Mouse (Mus musculus): Measurements from ENCODE around the gene Aqp1.
A peak's percentile ranks its signal among the peaks of the same experiment; 100 is the strongest.

Gene Aqp1

DNA sequence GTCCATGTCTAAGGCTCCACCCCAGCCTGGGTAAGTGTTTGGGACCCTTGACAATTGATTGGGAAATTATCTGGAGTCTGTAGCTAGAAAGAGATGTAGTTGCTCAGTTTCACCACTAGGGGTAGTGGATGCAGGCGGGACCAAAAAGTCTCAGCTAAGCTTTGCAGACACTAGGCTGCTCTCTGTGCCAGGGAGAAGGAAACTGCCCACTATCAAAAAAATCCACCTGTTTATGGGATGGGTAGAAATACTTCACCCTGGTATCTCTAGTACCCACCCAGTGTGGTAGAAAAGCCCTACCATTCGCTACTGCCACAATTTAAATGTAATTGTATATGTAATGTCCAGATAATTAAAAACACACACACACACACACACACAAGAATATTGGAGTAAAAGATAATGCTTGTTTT is 22.5 kb downstream of the Aqp1 start:
- DNase-seq, result no peak

DNA sequence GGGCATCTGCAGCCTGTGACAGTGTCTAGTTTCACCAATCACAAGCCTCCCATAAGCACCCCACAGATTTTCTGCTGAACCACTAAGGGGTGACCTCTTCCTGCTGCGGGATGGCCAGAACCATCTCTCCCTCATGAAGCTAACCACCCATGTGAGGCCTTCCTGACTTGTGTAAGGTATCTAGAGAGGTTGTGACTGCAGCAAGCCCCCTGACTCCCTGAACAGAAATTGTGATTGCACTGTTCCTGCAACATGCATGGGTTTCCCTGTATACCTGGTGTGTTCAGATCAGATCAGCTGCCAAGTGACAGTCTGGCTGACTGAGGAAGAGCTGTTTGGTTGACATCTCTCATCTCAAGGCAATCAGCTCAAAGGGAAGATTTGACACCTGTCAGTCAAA is 26.4 kb downstream of the Aqp1 start:
- no peak for DNase-seq

DNA sequence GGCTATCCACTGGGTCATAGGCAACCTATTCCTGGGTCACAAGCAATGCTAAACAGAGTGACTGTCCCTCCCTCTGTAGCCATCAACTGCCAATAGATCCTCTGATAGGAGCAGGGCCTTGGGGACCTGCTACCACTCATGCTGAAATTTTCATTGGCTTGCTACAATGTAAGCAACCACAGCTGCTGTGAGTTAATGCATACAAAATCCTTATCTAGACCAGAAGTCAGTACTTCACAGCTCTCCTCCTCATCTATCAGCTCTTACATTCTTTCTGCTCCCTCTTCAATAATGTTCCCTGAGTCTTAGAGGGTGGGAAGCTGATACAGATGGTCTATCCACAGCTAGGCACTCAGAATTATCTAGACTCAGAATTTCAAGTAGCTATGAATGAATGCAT is 30.9 kb downstream of the Aqp1 start:
- no peak for DNase-seq

DNA sequence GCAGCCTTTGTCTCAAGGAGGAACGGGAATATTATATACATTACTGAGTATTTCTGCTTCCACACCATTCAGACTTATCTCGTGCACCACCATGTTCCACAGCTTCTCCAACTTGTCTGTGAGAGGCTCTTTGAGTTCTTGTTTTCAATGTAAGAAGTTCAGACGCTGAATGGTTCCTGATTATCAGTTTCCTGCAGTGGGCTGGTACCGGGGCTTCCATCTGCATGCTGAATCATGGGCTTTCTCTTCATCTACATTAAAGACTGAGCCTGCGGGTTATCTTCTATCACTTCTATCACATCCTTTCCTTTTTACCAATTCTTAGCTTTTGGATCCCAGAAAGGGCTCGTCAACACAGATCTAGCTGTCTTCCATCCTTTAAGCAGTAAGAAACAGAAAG is 34.6 kb downstream of the Aqp1 start:
- DNase-seq, result no peak

DNA sequence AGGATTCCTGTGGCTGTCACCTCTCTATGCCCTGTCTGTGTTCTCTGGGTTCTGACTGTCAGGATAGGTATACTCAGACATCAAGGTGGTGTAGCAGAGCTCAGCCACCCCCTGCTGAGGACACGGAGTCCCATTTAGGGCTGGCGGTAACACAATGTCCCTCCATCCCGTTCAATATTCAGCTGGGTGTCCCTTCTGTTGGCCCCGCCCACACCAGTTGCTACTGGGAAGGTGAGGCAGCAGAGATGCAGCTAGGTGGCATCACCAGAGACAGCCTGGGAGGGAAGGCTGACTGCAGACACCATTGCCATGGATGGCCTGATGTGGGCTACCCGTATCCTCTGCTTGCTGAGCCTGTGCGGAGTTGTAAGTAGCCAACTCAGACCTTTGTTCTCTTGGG is 39.8 kb downstream of the Aqp1 start, which contains the start of gene Ghrhr:
Ghrhr (plus strand) TSS at position 220 of the 400 bp plus-strand sequence.
- no peak for DNase-seq

DNA sequence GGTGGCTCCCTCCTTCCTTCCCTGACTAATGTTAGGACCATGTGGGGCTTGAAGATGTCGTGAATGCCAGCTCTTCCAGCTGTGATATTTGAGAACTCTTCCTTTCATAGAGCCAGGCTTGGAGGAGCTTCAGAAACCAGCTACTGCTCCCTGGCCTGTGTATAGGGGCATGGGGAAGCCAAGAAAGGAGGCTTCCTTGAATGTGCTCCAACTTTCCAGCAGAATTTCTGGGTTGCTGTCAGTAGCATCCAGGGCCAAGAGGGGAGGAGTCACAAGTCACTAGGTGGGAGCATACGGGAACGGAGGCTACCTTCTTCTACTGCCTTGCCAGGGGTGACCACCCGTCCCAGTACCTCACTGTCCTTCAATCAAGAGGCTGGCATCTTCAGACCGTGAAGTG is 40.3 kb downstream of the Aqp1 start:
- DNase-seq, result no peak

DNA sequence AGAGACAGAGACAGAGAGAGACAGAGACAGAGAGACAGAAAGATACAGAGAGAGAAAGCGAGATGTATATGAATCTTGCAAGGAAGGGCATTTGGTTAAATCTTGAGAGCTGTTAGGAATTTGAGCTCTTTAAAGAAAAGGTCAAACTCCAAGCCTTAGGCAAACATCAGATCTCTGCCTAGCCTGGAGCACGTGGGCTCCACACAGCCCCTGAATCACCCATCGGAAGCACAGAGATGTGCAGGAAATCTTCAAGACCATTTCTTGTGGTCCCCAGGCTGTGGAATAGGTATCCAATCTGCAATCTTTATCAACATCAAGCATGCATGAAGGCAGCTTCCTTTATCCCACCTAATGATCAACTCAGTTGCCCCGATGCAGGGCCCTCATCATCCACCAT is 41.2 kb downstream of the Aqp1 start:
- DNase-seq, result no peak

DNA sequence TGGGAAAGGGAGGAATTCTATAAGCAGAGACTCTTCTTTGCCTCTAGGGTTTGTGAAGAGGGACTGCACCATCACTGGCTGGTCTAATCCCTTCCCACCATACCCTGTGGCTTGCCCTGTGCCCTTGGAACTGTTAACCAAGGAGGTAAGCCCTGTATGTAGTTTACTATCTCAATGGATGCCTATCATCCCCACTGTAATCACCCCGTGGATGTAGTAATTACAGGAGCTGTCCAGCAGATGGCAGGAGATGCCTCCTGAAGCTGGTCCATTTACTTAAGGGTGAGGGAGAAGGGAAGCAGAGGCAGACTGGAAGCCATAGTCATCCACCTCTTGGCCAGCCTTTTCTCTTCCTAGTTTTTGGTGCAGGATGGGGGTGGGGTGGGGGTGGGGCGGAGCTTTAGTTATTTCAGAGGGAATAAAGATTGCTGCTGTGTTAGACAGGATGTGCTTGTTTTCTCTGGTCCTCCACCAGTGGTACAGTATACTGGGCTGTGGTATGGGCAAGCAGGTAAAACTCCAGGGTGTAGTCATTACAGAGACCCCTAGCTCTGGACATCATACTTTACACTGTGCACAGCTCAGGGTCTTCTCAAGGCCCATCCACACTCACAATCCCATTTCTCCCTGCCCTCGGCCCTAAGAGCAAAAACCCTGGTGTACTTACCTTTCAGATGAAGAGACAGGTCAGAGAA is 43.6 kb downstream of the Aqp1 start:
- DNase-seq, result peak; percentile 45

DNA sequence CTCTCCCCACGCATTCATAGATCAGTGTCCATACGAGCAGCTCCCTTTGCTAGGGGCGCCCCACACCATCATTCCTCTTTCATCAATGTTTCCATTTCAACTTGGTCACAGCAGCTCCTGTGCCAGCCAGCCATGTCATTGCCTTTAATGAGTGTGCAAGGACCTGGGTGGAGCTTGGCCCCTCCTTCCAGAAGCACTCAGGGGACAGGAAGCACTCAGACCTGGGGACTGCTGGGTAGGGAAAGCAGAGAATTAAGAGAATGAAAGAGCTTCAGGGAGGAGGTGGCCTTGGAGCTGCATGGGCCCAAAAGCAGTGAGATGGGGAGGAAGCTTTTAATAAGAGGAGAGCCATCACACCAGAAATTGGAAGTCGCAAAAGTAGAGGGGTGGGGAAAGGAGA is 45.7 kb downstream of the Aqp1 start:
- DNase-seq, result no peak

DNA sequence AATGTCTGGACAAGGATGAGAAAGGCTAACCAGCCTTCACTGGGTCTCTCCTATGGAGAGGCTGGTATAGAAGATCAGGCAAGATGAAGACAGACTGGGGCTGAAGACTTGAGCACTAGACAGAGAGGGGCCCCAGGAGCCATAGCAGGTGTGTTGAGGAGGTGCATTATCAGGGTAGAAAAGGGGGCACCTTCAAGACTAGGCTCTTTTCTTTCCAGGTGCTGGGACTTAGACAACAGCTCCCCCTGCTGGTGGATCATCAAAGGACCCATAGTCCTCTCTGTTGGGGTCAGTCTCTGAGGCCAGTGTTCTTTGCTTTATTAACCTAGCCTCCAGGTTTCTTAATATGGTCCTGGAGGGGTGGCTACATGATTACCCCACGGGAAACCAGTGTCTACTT is 47.7 kb downstream of the Aqp1 start:
- DNase-seq, result peak; percentile 57

DNA sequence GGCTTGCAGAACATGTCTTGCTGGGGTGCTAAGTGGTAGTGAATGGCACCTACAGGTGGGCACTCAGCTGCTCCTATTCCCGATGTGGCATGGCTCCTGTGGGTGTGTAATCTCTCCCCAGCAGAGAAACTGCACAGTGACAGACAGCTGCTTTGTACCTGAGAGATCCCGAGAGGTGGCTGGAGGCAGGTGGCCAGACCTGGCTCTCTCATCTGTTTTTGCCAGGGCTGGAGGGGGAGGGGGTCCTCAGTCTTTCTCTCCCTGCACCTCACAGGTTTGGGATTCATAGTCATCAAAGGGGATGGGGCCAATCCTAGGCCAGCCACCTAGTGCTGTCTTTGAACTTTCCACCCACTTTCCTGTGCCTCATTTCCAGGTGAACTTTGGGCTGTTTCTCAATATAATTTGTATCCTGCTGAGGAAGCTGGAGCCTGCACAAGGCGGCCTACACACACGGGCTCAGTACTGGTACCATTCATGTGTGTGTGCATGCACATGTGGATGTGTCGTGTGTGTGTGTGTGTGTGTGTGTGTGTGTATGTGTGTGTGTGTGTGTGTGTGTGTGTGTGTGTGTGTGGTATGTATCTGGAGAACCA is 48.2 kb downstream of the Aqp1 start:
- no peak for DNase-seq

DNA sequence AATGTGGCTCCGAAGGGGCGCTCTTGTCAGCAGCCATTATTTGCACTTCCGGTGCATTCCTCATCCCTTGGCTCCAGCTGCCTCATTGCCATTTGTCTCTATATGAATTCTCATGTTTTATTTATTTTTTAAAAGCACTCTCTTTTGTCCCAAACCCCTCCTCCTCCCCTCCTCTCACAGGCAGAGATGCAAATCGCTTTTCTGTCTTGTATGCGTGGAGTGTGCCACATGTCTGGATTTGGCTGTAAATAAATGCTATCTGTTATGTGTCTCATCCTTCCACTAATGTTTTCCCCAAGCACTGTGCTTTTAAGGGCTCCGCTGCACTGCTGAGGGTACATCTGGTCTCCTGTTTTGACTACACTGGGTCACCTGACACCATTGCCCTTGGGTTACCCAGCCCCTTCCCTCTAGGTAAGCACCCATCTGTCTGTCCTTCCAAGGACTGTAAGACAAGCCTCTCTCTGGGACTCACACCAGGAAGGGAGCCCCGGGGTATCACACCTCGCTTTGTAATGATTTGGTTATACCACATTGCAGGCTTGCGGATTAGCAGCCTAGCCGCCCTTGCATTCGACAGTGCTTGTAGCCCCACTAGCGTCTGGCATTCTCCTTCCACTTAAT is 52.4 kb downstream of the Aqp1 start:
- DNase-seq, result no peak

DNA sequence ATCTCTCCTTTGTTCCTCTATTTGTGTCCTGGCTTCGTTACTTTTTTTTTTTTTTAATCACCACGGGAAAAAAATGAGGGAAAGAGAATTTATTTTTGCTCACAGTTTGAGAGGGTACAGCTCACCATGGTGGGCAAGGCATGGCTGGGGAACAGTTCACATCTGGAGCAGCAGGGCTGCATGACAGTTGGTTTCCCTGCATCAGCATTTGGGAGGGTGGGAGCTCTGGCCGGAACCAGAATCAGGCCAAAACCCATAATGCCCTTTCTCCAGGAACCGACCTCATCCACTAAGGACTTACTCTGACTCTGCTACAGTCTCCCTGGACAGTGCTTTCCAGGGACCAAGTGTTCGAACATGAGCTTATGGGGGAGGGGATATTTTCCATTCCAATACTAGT is 53.1 kb downstream of the Aqp1 start:
- DNase-seq, result no peak

DNA sequence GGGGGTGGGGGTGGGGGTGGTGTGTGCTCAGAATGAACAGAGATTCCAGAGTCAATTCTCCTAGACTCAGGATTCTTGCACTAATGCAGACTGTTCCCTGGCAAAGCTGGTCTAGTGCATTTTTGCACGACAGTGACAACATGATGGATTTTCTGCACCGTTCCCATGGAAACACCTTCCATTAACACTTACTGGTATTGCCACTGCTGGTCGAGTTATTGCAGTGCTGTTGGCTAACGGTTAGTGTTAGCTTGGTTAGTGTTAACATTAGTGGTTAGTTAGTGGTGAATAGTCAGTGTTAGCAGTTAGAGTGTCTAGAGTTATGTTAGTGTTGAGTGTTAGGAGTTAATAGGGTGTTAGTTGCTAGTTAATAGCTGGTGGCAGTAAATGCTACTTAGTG is 55.6 kb downstream of the Aqp1 start:
- DNase-seq, result no peak

DNA sequence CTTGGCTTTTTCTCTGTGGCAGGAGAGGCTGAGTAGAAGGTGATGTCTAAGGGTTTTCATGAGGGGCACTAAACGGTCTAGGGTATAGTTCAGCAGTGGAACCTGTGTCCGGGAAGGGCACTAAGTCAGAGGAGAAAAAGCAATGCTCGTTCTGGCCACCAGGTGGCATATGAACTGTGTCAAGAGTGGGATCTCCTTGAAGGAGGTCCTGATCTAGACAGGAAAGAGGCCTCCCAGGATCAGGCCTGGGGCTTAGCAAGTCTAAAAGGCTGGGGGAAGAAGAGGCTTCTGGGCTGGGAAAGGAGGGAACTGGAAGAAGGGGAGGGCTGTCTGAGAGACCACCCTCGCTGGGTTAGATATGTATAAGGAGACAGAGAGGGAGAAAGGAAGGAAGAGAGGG is 56.2 kb downstream of the Aqp1 start:
- peak; percentile 54 for DNase-seq

DNA sequence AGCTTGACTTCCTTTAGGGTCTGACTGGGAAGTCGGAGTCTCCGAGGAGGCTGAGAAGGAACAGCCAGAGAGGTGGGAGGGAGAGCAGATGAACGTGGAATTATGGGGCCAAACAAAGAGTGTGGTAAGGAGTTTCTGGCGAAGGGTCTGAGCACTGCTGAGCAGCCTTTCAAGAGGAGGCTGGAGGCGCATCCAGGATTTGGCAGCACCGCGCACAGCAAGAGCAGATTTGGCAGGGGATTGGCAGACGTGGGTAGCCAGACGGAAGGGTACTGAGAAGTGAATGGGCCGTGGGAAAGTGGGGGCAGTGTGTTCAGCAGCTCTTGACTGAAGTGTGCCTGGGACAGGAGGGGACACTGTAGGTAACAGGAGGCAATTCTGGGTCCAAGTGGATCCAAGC is 58.6 kb downstream of the Aqp1 start:
- DNase-seq, result no peak

DNA sequence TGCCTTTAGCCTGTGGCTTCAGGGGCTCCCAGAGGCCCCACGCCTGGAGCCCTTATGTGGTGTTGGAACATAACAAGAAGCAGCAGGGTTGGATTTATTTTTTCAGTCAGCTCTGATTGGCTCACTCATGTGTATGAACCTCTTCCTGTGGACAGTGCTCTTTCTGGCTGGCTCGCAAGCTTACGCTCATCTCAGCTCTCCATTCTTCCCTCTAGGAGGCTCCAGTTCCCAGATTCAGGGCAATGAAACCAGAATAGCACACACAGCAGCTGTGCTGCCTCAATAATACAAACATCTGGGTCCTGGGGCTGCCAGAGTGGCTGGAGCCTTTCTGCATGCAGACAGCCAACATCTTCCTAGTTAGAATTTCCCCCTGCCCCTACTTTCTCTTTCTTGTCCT is 59.9 kb downstream of the Aqp1 start:
- no peak for DNase-seq

DNA sequence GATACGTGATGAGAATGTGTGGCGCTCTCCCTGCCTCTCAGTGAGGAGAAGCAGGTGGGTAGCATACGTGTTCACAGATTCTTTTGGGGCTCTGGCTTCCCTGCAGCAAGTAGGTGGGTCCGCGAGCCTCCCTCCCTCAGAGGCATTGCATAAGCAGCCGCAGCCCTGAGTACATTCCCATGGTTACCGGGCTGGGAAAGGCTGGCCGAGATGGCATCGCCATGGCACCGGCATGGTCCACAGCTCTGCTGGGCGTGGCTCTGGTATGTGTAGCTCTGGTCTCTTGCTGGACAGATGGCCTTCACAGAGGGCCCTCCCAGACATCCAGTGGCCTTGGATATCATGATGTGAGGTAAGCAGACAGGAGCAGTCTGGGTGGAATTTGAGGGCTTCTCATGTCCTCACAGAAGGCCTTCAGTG is 60.4 kb downstream of the Aqp1 start:
- DNase-seq, result no peak

Measured in thymus, postnatal 25 days (tissue).